Mouse (Mus musculus): ENCODE measurements at regions not wholly inside any gene's neighbourhood (a gene's known extent, or its start where the extent isn't known, plus 50 kb on each side); places are given as distances from the start of the nearest gene placed in this dataset.
"Not testable (repeated sequence)": the region's sequence is repeated elsewhere in the genome, so short reads cannot be mapped to it uniquely, and the experiment has no call there.

DNA sequence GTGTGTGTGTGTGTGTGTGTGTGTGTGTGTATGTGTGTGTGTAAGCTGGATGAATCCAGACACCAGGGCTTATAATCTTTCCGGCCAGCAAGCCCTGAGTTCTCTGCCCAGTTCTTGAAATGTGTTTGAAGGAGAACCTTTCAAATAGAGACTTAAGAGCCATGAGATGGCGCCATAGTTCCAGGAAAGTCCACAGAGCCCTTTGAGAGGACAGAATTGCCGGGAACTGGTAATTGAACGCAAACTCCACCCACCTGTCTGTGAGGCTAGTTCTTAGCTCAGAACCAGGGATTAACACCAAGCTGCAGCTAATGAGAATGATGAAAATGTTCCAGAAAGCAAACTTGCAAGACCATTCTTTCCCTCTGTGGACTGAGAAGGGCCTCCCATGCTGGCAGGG lies 72.2 kb downstream of the Trim42 start:
- H3K27me3 ChIP-seq (replicated peaks): no peaks in the 10 kb centered on the region; the same call in 1 of the 2 replicates
- H3K36me3 ChIP-seq (replicated peaks): no peaks in the 10 kb centered on the region
- H3K4me2 ChIP-seq: no peak overlapping the region
- ATAC-seq (replicated peaks): no peak; the same call in 1 of the 2 replicates
- peaks cover 4% of the 10 kb centered on the region for H3K4me1 ChIP-seq
- H3K4me3 ChIP-seq: no peak overlapping the region
- WGBS: 10% methylated on average over 4 of the region's 4 CpGs
- H3K27ac ChIP-seq: no peak overlapping the region
- H3K9ac ChIP-seq: no peak overlapping the region
- H3K9me3 ChIP-seq: no peaks in the 10 kb centered on the region

- H3K4me2 ChIP-seq: no peak overlapping the region
- no peaks in the 10 kb centered on the region for H3K9me3 ChIP-seq
- H3K4me1 ChIP-seq: peaks cover 4% of the 10 kb centered on the region
- H3K27me3 ChIP-seq (replicated peaks): no peaks in the 10 kb centered on the region; the same call in 1 of the 2 replicates
- 36% methylated on average over 7 of the region's 7 CpGs for WGBS
- ATAC-seq (replicated peaks): no peak
- no peak overlapping the region for H3K27ac ChIP-seq
- H3K4me3 ChIP-seq: no peak overlapping the region
- H3K36me3 ChIP-seq (replicated peaks): no peaks in the 10 kb centered on the region
- H3K9ac ChIP-seq: no peak overlapping the region
Measured at GRCm38 (mm10) chr9:97295770-97296169, 74.0 kb downstream of the Trim42 start.

- H3K27me3 ChIP-seq (replicated peaks): no peaks in the 10 kb centered on the region; the same call in 1 of the 2 replicates
- H3K4me1 ChIP-seq: no peaks in the 10 kb centered on the region
- no peak for ATAC-seq (replicated peaks)
- H3K36me3 ChIP-seq (replicated peaks): no peaks in the 10 kb centered on the region
- 88% methylated on average over 1 of the region's 1 CpGs for WGBS
- H3K27ac ChIP-seq: no peak overlapping the region
- H3K4me2 ChIP-seq: no peak overlapping the region
- H3K9ac ChIP-seq: no peak overlapping the region
- H3K4me3 ChIP-seq: no peak overlapping the region
- H3K9me3 ChIP-seq: no peaks in the 10 kb centered on the region
Measured at GRCm38 (mm10) chr9:97291870-97292269, 77.9 kb downstream of the Trim42 start.

DNA sequence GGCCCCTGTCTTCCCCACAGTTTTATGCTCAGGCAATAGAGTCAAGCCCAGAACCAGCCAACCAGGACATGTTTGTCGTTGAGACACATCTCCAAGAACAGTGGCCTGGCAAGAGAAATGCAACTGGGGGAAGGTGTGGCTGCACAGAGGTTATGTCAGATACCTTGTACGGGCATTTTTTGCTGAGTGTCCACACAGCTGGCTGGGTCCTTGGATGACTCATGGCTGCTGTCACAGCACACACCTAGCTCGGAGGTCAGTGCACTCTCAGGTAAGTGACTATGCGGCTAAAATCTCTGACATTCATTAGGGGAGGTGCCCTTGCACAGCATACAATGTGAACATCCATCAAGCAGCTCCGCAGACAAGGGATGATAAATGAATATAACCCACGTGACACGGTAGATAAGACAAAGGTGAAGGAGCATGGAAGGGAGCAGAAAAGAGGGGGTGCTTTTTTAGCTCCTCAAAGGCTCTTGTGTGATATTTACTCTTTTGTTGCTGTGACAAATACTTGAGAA lies 85.4 kb downstream of the Trim42 start:
- no peak overlapping the region for H3K4me3 ChIP-seq
- 59% methylated on average over 7 of the region's 7 CpGs for WGBS
- no peaks in the 10 kb centered on the region for H3K4me1 ChIP-seq
- H3K4me2 ChIP-seq: no peak overlapping the region
- H3K9me3 ChIP-seq: no peaks in the 10 kb centered on the region
- no peaks in the 10 kb centered on the region for H3K36me3 ChIP-seq (replicated peaks)
- no peaks in the 10 kb centered on the region for H3K27me3 ChIP-seq (replicated peaks)
- ATAC-seq (replicated peaks): no peak
- no peak overlapping the region for H3K27ac ChIP-seq
- no peak overlapping the region for H3K9ac ChIP-seq

GRCm38 (mm10) chr9:97282090-97282489 lies 87.7 kb downstream of the Trim42 start:
- Histone ChIP-seq H3K9ac (no peak overlapping the region), H3K4me1 (no peaks in the 10 kb centered on the region), H3K36me3 (replicated peaks) (no peaks in the 10 kb centered on the region), H3K4me3 (no peak overlapping the region), H3K27ac (no peak overlapping the region), H3K4me2 (no peak overlapping the region), H3K27me3 (replicated peaks) (no peaks in the 10 kb centered on the region), H3K9me3 (no peaks in the 10 kb centered on the region)
- WGBS: 98% methylated on average over 3 of the region's 3 CpGs
- no peak for ATAC-seq (replicated peaks)

DNA sequence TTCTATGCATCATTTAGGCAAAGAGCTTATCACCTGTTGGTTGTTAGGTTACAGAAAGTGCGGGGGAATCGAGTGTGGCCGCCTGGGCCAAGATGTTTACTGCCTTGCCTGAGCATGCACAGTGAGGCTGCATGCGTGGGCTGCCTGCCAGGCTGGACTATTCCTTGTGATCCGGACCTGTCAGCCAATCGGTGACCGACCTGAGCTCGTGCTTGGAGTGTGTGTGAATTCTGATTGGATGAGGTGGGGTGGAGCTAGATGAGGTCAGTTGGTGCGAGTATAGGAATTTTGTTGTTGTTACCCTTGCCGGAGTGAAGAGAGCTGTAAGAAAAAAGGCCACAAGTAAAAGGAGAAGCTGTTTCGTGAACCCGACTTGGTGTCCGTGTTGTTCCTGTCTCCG lies 94.3 kb downstream of the Trim42 start:
- WGBS: 89% methylated on average over 14 of the region's 14 CpGs
- not testable (repeated sequence) for H3K9me3 ChIP-seq; ATAC-seq (replicated peaks)

GRCm38 (mm10) chr9:97273891-97274290 lies 95.9 kb downstream of the Trim42 start:
- Histone ChIP-seq H3K4me1 (no peaks in the 10 kb centered on the region), H3K4me2 (no peak overlapping the region), H3K27me3 (replicated peaks) (no peaks in the 10 kb centered on the region), H3K36me3 (replicated peaks) (no peaks in the 10 kb centered on the region), H3K27ac (no peak overlapping the region), H3K9me3 (no peaks in the 10 kb centered on the region), H3K4me3 (no peak overlapping the region), H3K9ac (no peak overlapping the region)
- no peak for ATAC-seq (replicated peaks)
- 89% methylated on average over 7 of the region's 7 CpGs for WGBS

More for the DNA sequence above, 94.3 kb downstream of the Trim42 start:
- H3K4me1 ChIP-seq; H3K4me2 ChIP-seq; H3K27ac ChIP-seq; H3K27me3 ChIP-seq (replicated peaks); H3K4me3 ChIP-seq; H3K9ac ChIP-seq; H3K36me3 ChIP-seq (replicated peaks): not testable (repeated sequence)

DNA sequence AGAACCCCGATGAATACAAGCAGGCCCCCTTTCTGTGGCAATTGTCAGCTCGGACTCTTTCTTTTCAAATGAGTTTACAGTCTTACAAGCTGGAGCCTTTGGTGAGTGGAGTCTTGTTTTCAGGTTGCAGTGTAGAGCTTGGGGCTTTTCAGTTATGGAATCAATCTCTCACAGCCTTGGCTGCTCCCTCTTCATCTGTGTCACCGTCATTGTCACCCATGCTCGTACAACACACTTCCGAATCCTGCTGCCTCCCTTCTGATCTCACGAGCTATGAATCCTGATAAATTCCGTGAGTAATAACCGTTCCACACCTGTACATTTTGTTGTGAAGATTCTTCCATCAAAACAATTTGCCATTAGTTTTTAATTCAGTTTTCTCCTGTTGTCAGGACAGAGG lies 97.7 kb downstream of the Trim42 start:
- no peaks in the 10 kb centered on the region for H3K9me3 ChIP-seq
- no peak overlapping the region for H3K9ac ChIP-seq
- no peak overlapping the region for H3K4me3 ChIP-seq
- no peak overlapping the region for H3K4me2 ChIP-seq
- no peak for ATAC-seq (replicated peaks)
- H3K36me3 ChIP-seq (replicated peaks): no peaks in the 10 kb centered on the region
- 91% methylated on average over 8 of the region's 8 CpGs for WGBS
- H3K27me3 ChIP-seq (replicated peaks): no peaks in the 10 kb centered on the region
- H3K27ac ChIP-seq: no peak overlapping the region
- no peaks in the 10 kb centered on the region for H3K4me1 ChIP-seq

GRCm38 (mm10) chr9:97247621-97248020 lies 122.1 kb downstream of the Trim42 start:
- ATAC-seq (replicated peaks): no peak
- Histone ChIP-seq H3K9ac (no peak overlapping the region), H3K4me3 (no peak overlapping the region), H3K4me1 (no peaks in the 10 kb centered on the region), H3K27me3 (replicated peaks) (no peaks in the 10 kb centered on the region), H3K27ac (no peak overlapping the region), H3K9me3 (no peaks in the 10 kb centered on the region), H3K36me3 (replicated peaks) (no peaks in the 10 kb centered on the region), H3K4me2 (no peak overlapping the region)
- WGBS: 95% methylated on average over 1 of the region's 1 CpGs

DNA sequence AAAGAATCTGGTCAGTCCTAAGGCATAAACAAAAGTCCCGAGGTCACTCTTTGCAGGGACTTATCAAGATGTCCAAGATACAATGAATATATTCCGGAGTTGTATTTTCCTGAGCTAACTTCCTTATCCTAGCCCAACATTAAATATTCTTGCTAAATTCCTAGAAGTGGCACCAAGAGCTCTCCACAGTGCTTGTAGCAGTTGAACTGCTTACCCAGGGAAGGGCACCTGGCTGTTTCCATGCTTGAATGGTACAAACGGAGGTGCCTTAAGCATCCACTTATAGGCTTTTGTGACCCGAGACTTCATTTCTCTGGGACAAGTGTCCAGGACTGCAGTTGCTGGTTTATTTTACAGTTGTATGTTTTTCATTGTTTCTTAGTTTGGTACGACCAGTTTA lies 115.1 kb upstream of the Slc25a36 start:
- Histone ChIP-seq H3K27ac (no peak overlapping the region), H3K27me3 (replicated peaks) (no peaks in the 10 kb centered on the region), H3K9me3 (no peaks in the 10 kb centered on the region), H3K4me1 (peaks cover 8% of the 10 kb centered on the region; the same call in 1 of the 2 replicates), H3K9ac (no peak overlapping the region), H3K4me2 (no peak overlapping the region), H3K4me3 (no peak overlapping the region), H3K36me3 (replicated peaks) (no peaks in the 10 kb centered on the region)
- WGBS: 88% methylated on average over 5 of the region's 5 CpGs
- ATAC-seq (replicated peaks): no peak

- H3K9ac ChIP-seq: no peak overlapping the region
- H3K4me2 ChIP-seq: no peak overlapping the region
- H3K4me3 ChIP-seq: no peak overlapping the region
- 20% methylated on average over 7 of the region's 7 CpGs for WGBS
- no peak; the same call in 1 of the 2 replicates for ATAC-seq (replicated peaks)
- H3K36me3 ChIP-seq (replicated peaks): no peaks in the 10 kb centered on the region
- H3K4me1 ChIP-seq: peaks cover 8% of the 10 kb centered on the region; the same call in 1 of the 2 replicates
- H3K9me3 ChIP-seq: no peaks in the 10 kb centered on the region
- H3K27ac ChIP-seq: no peak overlapping the region
- no peaks in the 10 kb centered on the region for H3K27me3 ChIP-seq (replicated peaks)
Measured at GRCm38 (mm10) chr9:97224549-97224948, 113.6 kb upstream of the Slc25a36 start.

- Histone ChIP-seq H3K4me1 (no peaks in the 10 kb centered on the region), H3K4me3 (no peak overlapping the region), H3K27me3 (replicated peaks) (no peaks in the 10 kb centered on the region), H3K9me3 (no peaks in the 10 kb centered on the region), H3K27ac (no peak overlapping the region), H3K36me3 (replicated peaks) (no peaks in the 10 kb centered on the region), H3K9ac (no peak overlapping the region), H3K4me2 (no peak overlapping the region)
- ATAC-seq (replicated peaks): no peak
- 35% methylated on average over 2 of the region's 2 CpGs for WGBS
Measured at GRCm38 (mm10) chr9:97214806-97215205, 103.8 kb upstream of the Slc25a36 start.

- ATAC-seq (replicated peaks): 0 out of 2 replicates have a peak, but pooled peaks have one; percentile 30
- H3K36me3 ChIP-seq (replicated peaks): no peaks in the 10 kb centered on the region
- no peak overlapping the region for H3K4me3 ChIP-seq
- H3K27ac ChIP-seq: no peak overlapping the region
- no peaks in the 10 kb centered on the region for H3K27me3 ChIP-seq (replicated peaks)
- H3K9me3 ChIP-seq: no peaks in the 10 kb centered on the region
- WGBS: 71% methylated on average over 14 of the region's 14 CpGs
- no peaks in the 10 kb centered on the region for H3K4me1 ChIP-seq
- H3K9ac ChIP-seq: no peak overlapping the region
- H3K4me2 ChIP-seq: no peak overlapping the region
Measured at GRCm38 (mm10) chr9:97190321-97190860, 79.4 kb upstream of the Slc25a36 start.
